Mouse (Mus musculus) MN1 (cell line): ENCODE results near the gene Gm17428.
"Not testable (repeated sequence)": the region's sequence is repeated elsewhere in the genome, so short reads cannot be mapped to it uniquely, and the experiment has no call there.

Experiments
- DNase-seq: peaks from one replicate; pipeline ENCODE4 v3.0.0-alpha.2; 2016; ENCODE audit warnings: low spot score

Gene Gm17428

GRCm38 (mm10) chr14:54989886-54990441 lies 13.2 kb downstream of the Gm17428 start:
- DNase-seq = no peak

- no peak for DNase-seq
These were observed 15.5 kb downstream of the Gm17428 start for GRCm38 (mm10) chr14:54992196-54992595.

GRCm38 (mm10) chr14:54993636-54994035 lies 16.9 kb downstream of the Gm17428 start:
- DNase-seq = no peak

GRCm38 (mm10) chr14:54994136-54994868 lies 17.6 kb downstream of the Gm17428 start, which contains the start of gene Myh7:
Myh7 (minus strand) TSS chr14:54994626.
- DNase-seq = no peak

GRCm38 (mm10) chr14:54994869-54995186 lies 18.1 kb downstream of the Gm17428 start:
- DNase-seq = no peak

GRCm38 (mm10) chr14:54995457-54996138 lies 18.9 kb downstream of the Gm17428 start:
- DNase-seq = no peak

GRCm38 (mm10) chr14:54996793-54997192 lies 20.1 kb downstream of the Gm17428 start:
- no peak for DNase-seq

- no peak for DNase-seq
These were observed 20.6 kb downstream of the Gm17428 start for GRCm38 (mm10) chr14:54997297-54997696.

- DNase-seq = no peak
These were observed 21.9 kb downstream of the Gm17428 start for GRCm38 (mm10) chr14:54998680-54999079.

GRCm38 (mm10) chr14:54999868-55000267 lies 23.1 kb downstream of the Gm17428 start:
- not testable (repeated sequence) for DNase-seq

- no peak for DNase-seq
These were observed 24.1 kb downstream of the Gm17428 start for GRCm38 (mm10) chr14:55000814-55001213.

GRCm38 (mm10) chr14:55001446-55001845 lies 24.7 kb downstream of the Gm17428 start:
- no peak for DNase-seq

GRCm38 (mm10) chr14:55001938-55002686 lies 25.4 kb downstream of the Gm17428 start:
- no peak for DNase-seq

- no peak for DNase-seq
These were observed 26.0 kb downstream of the Gm17428 start for GRCm38 (mm10) chr14:55002687-55003120.

GRCm38 (mm10) chr14:55003878-55004855 lies 27.4 kb downstream of the Gm17428 start:
- DNase-seq = no peak

- no peak for DNase-seq
These were observed 28.8 kb downstream of the Gm17428 start for GRCm38 (mm10) chr14:55005506-55005905.

GRCm38 (mm10) chr14:55005967-55006366 lies 29.2 kb downstream of the Gm17428 start:
- no peak for DNase-seq

- no peak for DNase-seq
These were observed 29.8 kb downstream of the Gm17428 start for GRCm38 (mm10) chr14:55006541-55006940.

GRCm38 (mm10) chr14:55007120-55007908 lies 30.6 kb downstream of the Gm17428 start:
- no peak for DNase-seq

GRCm38 (mm10) chr14:55008417-55008816 lies 31.7 kb downstream of the Gm17428 start:
- DNase-seq = no peak
